Mouse (Mus musculus) embryo, embryonic 10 days (tissue): Measurements from ENCODE around the gene Usp20.

Experiments used
- DNase-seq: peaks from one replicate; pipeline ENCODE4 v3.0.0-alpha.2; 2015; ENCODE audit warnings: low spot score

Gene Usp20

GRCm38 (mm10) chr2:30985111-30986020, 3.3 kb downstream of the Usp20 start:
- DNase-seq, result no peak

- no peak for DNase-seq
Observed at GRCm38 (mm10) chr2:30990221-30990620, 8.1 kb downstream of the Usp20 start.

GRCm38 (mm10) chr2:30994853-30995252, 12.8 kb downstream of the Usp20 start:
- no peak for DNase-seq

- DNase-seq, result no peak
Observed at GRCm38 (mm10) chr2:30995432-30995996, 13.4 kb downstream of the Usp20 start.

GRCm38 (mm10) chr2:30998443-30999260, 16.6 kb downstream of the Usp20 start:
- no peak for DNase-seq

- no peak for DNase-seq
Observed at GRCm38 (mm10) chr2:31002857-31003256, 20.8 kb downstream of the Usp20 start.

- no peak for DNase-seq
Observed at GRCm38 (mm10) chr2:31005453-31005852, 23.4 kb downstream of the Usp20 start.

- no peak for DNase-seq
Observed at GRCm38 (mm10) chr2:31006434-31006833, 24.4 kb downstream of the Usp20 start.

- no peak for DNase-seq
Observed at GRCm38 (mm10) chr2:31007208-31007607, 25.1 kb downstream of the Usp20 start.

- no peak for DNase-seq
Observed at GRCm38 (mm10) chr2:31013371-31014120, 31.5 kb downstream of the Usp20 start.

- no peak for DNase-seq
Observed at GRCm38 (mm10) chr2:31017625-31018317, 35.7 kb downstream of the Usp20 start.

GRCm38 (mm10) chr2:31018519-31018918, 36.4 kb downstream of the Usp20 start:
- DNase-seq, result no peak

- DNase-seq, result no peak
Observed at GRCm38 (mm10) chr2:31019011-31019410, 36.9 kb downstream of the Usp20 start.

- no peak for DNase-seq
Observed at GRCm38 (mm10) chr2:31020202-31020601, 38.1 kb downstream of the Usp20 start.

- no peak for DNase-seq
Observed at GRCm38 (mm10) chr2:31023940-31024339, 41.9 kb downstream of the Usp20 start.

- DNase-seq, result peak; percentile 80
Observed at GRCm38 (mm10) chr2:31024618-31025370, 42.7 kb downstream of the Usp20 start.

- DNase-seq, result no peak
Observed at GRCm38 (mm10) chr2:31025458-31025857, 43.4 kb downstream of the Usp20 start.

- DNase-seq, result no peak
Observed at GRCm38 (mm10) chr2:31026642-31027041, 44.6 kb downstream of the Usp20 start.

- no peak for DNase-seq
Observed at GRCm38 (mm10) chr2:31031972-31032371, 49.9 kb downstream of the Usp20 start.

GRCm38 (mm10) chr2:31036811-31037210, 54.7 kb downstream of the Usp20 start:
- DNase-seq, result no peak

GRCm38 (mm10) chr2:31040043-31040442, 58.0 kb downstream of the Usp20 start:
- DNase-seq, result no peak
